Mouse (Mus musculus): ENCODE measurements at regions not wholly inside any gene's neighbourhood (a gene's known extent, or its start where the extent isn't known, plus 50 kb on each side); places are given as distances from the start of the nearest gene placed in this dataset.

GRCm38 (mm10) chr1:57259626-57260025 lies 117.8 kb upstream of the 1700066M21Rik start:
- Histone ChIP-seq H3K79me2 (ENCODE audit: control insufficient read depth, insufficient read depth, low read length, poor library complexity) (no peaks in the 10 kb centered on the region), H3K9ac (ENCODE audit: control insufficient read depth, low read depth, low read length, poor library complexity, severe bottlenecking) (no peak overlapping the region), H3K9me3 (replicated peaks; ENCODE audit: insufficient read depth, low read length) (no peaks in the 10 kb centered on the region), H3K36me3 (ENCODE audit: control insufficient read depth in 1 of 2, insufficient read depth in 2 of 2, low read length in 2 of 2) (no peaks in the 10 kb centered on the region), H3K27ac (ENCODE audit: control insufficient read depth, low read depth, low read length) (no peak overlapping the region), H3K27me3 (ENCODE audit: control insufficient read depth in 1 of 2, insufficient read depth in 2 of 2, low read length in 2 of 2) (no peaks in the 10 kb centered on the region), H3K4me1 (ENCODE audit: control insufficient read depth in 1 of 2, insufficient read depth in 2 of 2, low read length in 2 of 2) (no peaks in the 10 kb centered on the region), H3K4me3 (ENCODE audit: control insufficient read depth in 1 of 2, insufficient read depth in 1 of 2, low read depth in 2 of 2, low read length in 2 of 2) (no peak overlapping the region)
- DNase-seq (ENCODE audit: low read depth, low spot score), result no peak
- no peak for TF ChIP-seq GABPA (IDR thresholded peaks at IDR 0.05; ENCODE audit: low read depth, low read length)
- TF ChIP-seq TCF12 (IDR thresholded peaks at IDR 0.05; ENCODE audit: low read depth, low read length), result no peak
- TF ChIP-seq MXI1 (IDR thresholded peaks at IDR 0.05; ENCODE audit: low read depth, low read length), result no peak
- TF ChIP-seq HCFC1 (IDR thresholded peaks at IDR 0.05; ENCODE audit: low read depth, low read length), result no peak
- no peak for TF ChIP-seq ETS1 (IDR thresholded peaks at IDR 0.05; ENCODE audit: low read depth, low read length)
- no peak for TF ChIP-seq MEF2A (IDR thresholded peaks at IDR 0.05; ENCODE audit: extremely low read depth, insufficient replicate concordance, low read depth, low read length, poor library complexity, severe bottlenecking)
- no peak for TF ChIP-seq CHD1 (IDR thresholded peaks at IDR 0.05; ENCODE audit: low read depth, low read length)
- no peak for TF ChIP-seq ZC3H11A (IDR thresholded peaks at IDR 0.05; ENCODE audit: low read depth, low read length)
- TF ChIP-seq SMC3 (IDR thresholded peaks at IDR 0.05; ENCODE audit: low read depth, low read length), result no peak

- DNase-seq (ENCODE audit: low read depth, low spot score), result no peak
- TF ChIP-seq RCOR1 (IDR thresholded peaks at IDR 0.05; ENCODE audit: low read depth, low read length) (no peak), MYC (IDR thresholded peaks at IDR 0.05; ENCODE audit: low read depth, low read length) (no peak), CHD1 (IDR thresholded peaks at IDR 0.05; ENCODE audit: low read depth, low read length) (no peak), ETS1 (IDR thresholded peaks at IDR 0.05; ENCODE audit: low read depth, low read length) (no peak), SMC3 (IDR thresholded peaks at IDR 0.05; ENCODE audit: low read depth, low read length) (no peak), TAL1 (IDR thresholded peaks at IDR 0.05; ENCODE audit: low read length) (no peak), ELF1 (IDR thresholded peaks at IDR 0.05; ENCODE audit: low read depth, low read length) (no peak)
- H3K4me3 ChIP-seq (ENCODE audit: control insufficient read depth in 1 of 2, insufficient read depth in 1 of 2, low read depth in 2 of 2, low read length in 2 of 2), result no peak overlapping the region
- H3K36me3 ChIP-seq (ENCODE audit: control insufficient read depth in 1 of 2, insufficient read depth in 2 of 2, low read length in 2 of 2), result no peaks in the 10 kb centered on the region
- no peaks in the 10 kb centered on the region for H3K79me2 ChIP-seq (ENCODE audit: control insufficient read depth, insufficient read depth, low read length, poor library complexity)
- no peaks in the 10 kb centered on the region for H3K4me1 ChIP-seq (ENCODE audit: control insufficient read depth in 1 of 2, insufficient read depth in 2 of 2, low read length in 2 of 2)
- no peaks in the 10 kb centered on the region for H3K27me3 ChIP-seq (ENCODE audit: control insufficient read depth in 1 of 2, insufficient read depth in 2 of 2, low read length in 2 of 2)
- H3K9me3 ChIP-seq (replicated peaks; ENCODE audit: insufficient read depth, low read length), result no peaks in the 10 kb centered on the region
- H3K27ac ChIP-seq (ENCODE audit: control insufficient read depth, low read depth, low read length), result no peak overlapping the region
- no peak overlapping the region for H3K9ac ChIP-seq (ENCODE audit: control insufficient read depth, low read depth, low read length, poor library complexity, severe bottlenecking)
These were observed 112.2 kb upstream of the 1700066M21Rik start for GRCm38 (mm10) chr1:57265012-57265760.

- no peaks in the 10 kb centered on the region for H3K27me3 ChIP-seq (ENCODE audit: control insufficient read depth in 1 of 2, insufficient read depth in 2 of 2, low read length in 2 of 2)
- no peak overlapping the region for H3K27ac ChIP-seq (ENCODE audit: control insufficient read depth, low read depth, low read length)
- H3K9ac ChIP-seq (ENCODE audit: control insufficient read depth, low read depth, low read length, poor library complexity, severe bottlenecking), result no peak overlapping the region
- no peak for DNase-seq (ENCODE audit: low read depth, low spot score)
- no peaks in the 10 kb centered on the region for H3K79me2 ChIP-seq (ENCODE audit: control insufficient read depth, insufficient read depth, low read length, poor library complexity)
- H3K4me1 ChIP-seq (ENCODE audit: control insufficient read depth in 1 of 2, insufficient read depth in 2 of 2, low read length in 2 of 2), result no peaks in the 10 kb centered on the region
- TF ChIP-seq ETS1 (IDR thresholded peaks at IDR 0.05; ENCODE audit: low read depth, low read length) (no peak), MAFK (IDR thresholded peaks at IDR 0.05; ENCODE audit: borderline replicate concordance, low read depth, low read length) (no peak), E2F4 (IDR thresholded peaks at IDR 0.05; ENCODE audit: borderline replicate concordance, low read depth, low read length) (no peak), USF1 (IDR thresholded peaks at IDR 0.05; ENCODE audit: low read depth, low read length) (no peak), MEF2A (IDR thresholded peaks at IDR 0.05; ENCODE audit: extremely low read depth, insufficient replicate concordance, low read depth, low read length, poor library complexity, severe bottlenecking) (no peak), EP300 (IDR thresholded peaks at IDR 0.05; ENCODE audit: low read depth in 1 of 2, low read length in 2 of 2) (no peak), MYB (IDR thresholded peaks at IDR 0.05; ENCODE audit: low read depth, low read length) (no peak), CHD2 (IDR thresholded peaks at IDR 0.05; ENCODE audit: low read length) (no peak), TBP (IDR thresholded peaks at IDR 0.05; ENCODE audit: low read depth, low read length) (no peak), POLR2AphosphoS2 (IDR thresholded peaks at IDR 0.05; ENCODE audit: low read length) (no peak), SIN3A (IDR thresholded peaks at IDR 0.05; ENCODE audit: low read length) (no peak), ZNF384 (IDR thresholded peaks at IDR 0.05; ENCODE audit: low read depth, low read length) (no peak), ELF1 (IDR thresholded peaks at IDR 0.05; ENCODE audit: low read depth, low read length) (no peak), ZMIZ1 (IDR thresholded peaks at IDR 0.05; ENCODE audit: low read depth, low read length) (no peak), SMC3 (IDR thresholded peaks at IDR 0.05; ENCODE audit: low read depth, low read length) (no peak)
- no peaks in the 10 kb centered on the region for H3K36me3 ChIP-seq (ENCODE audit: control insufficient read depth in 1 of 2, insufficient read depth in 2 of 2, low read length in 2 of 2)
- no peak overlapping the region for H3K4me3 ChIP-seq (ENCODE audit: control insufficient read depth in 1 of 2, insufficient read depth in 1 of 2, low read depth in 2 of 2, low read length in 2 of 2)
- H3K9me3 ChIP-seq (replicated peaks; ENCODE audit: insufficient read depth, low read length), result no peaks in the 10 kb centered on the region
These were observed 110.7 kb upstream of the 1700066M21Rik start for GRCm38 (mm10) chr1:57266695-57267094.
